Mouse (Mus musculus): ENCODE data around the gene Tspan15.

The Tspan15 gene

GRCm38 (mm10) chr10:62231395-62231732 is 313 bp upstream of the Tspan15 start:
- in situ Hi-C loops (cut with MboI, MseI) = loop anchor here (5.0 kb wide), 1 partner anchor 44 kb away; no protein-coding TSS in a partner anchor

- in situ Hi-C loops (cut with MboI, MseI) = no loop called here
These were observed 2.9 kb downstream of the Tspan15 start for GRCm38 (mm10) chr10:62228126-62228525.

DNA sequence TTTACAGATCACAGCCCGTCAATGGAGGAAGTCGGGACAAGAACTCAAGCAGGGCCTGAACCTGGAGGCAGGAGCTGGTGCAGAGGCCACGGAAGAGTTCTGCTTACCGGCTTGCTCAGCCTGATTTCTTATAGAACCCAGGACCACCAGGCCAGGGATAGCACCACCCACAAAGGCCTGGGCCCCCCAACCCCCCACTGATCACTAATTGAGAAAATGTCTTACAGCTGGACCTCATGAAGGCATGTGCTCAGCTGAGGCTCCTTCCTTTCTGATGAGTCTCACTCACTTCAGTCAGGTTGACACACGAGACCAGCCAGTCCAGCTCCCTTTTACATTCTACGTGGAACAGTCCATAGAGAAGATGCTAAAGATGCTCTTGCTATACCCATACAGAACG is 5.2 kb downstream of the Tspan15 start:
- in situ Hi-C loops (cut with MboI, MseI) = no loop called here

DNA sequence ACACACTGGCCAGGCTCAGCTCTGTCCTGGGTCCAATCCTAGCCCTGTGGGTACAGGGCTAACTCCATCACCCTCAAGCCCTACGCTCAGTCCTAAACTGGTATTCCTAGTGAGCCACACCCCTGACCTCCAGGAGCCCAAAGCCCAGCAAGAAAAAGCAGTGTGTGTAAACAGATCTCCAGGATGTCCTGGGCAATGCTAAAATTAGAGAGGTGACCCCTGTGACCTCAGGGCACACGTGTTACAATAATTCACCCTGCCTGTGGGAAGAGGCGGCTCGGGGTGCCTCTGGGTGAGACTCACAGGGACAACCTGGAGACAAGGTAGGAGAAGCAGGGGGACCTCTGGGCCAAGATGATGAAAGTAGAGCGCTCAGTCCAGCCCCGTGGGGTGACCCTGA is 6.8 kb downstream of the Tspan15 start:
- in situ Hi-C loops (cut with MboI, MseI) = no loop called here

DNA sequence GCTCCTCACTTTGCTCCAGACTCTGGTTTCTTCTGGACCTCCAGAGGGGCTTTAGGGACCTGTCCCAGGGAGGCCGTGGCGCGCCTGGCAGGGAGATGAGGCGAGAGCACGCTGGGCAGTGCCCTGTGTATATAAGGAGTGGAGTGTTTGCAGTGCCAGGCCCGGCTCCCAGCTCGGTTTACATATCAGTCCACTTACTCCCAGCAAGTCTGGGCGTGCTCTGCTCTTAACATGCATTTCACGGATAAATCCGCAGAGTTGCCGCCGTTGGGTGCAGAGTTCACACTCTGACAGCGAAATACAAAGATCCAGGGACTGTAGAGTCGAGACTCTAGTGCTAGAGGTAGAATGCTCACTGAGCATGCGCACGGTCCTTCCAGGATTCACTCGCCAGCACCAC is 8.3 kb downstream of the Tspan15 start:
- in situ Hi-C loops (cut with MboI, MseI) = no loop called here

DNA sequence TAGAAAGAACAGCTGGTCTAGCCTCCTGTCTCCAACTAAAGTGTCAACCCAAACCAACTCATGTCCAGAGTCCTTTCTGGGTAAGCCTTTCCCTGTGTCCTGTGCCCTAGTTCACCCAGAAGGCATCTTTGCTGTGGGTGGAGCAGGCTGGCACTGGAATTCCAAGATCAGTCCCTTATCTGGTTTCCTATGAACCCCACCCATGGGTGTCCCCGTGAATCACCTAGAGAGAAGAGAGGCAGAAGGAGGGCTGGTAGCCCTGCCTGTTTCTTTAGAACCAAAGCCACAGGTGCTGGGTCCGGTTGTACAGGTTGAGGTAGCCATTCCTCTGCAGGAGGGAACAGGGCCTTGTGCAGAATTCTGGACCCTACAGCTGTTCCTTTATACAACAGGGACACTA is 9.4 kb downstream of the Tspan15 start:
- in situ Hi-C loops (cut with MboI, MseI) = no loop called here

GRCm38 (mm10) chr10:62220732-62221514 is 10.1 kb downstream of the Tspan15 start:
- in situ Hi-C loops (cut with MboI, MseI) = no loop called here

DNA sequence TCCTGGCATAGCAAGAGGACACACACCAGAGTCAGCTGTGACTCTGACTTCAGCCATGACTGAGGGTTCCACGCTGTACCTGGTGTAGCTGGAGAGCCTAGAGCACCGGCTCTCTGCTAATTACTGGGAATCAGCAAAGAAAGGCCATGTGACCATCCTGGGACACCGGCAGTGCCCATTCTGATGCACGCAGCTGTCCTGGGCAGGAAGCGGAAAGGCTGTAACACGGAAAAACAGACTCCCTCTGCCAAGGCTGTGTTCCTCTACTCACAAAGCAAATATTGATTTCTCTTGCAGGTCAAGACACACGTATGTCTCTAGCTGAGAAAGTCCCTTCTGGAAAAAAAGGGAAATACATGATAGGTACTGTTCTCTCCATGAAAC is 12.3 kb downstream of the Tspan15 start:
- in situ Hi-C loops (cut with MboI, MseI) = no loop called here

DNA sequence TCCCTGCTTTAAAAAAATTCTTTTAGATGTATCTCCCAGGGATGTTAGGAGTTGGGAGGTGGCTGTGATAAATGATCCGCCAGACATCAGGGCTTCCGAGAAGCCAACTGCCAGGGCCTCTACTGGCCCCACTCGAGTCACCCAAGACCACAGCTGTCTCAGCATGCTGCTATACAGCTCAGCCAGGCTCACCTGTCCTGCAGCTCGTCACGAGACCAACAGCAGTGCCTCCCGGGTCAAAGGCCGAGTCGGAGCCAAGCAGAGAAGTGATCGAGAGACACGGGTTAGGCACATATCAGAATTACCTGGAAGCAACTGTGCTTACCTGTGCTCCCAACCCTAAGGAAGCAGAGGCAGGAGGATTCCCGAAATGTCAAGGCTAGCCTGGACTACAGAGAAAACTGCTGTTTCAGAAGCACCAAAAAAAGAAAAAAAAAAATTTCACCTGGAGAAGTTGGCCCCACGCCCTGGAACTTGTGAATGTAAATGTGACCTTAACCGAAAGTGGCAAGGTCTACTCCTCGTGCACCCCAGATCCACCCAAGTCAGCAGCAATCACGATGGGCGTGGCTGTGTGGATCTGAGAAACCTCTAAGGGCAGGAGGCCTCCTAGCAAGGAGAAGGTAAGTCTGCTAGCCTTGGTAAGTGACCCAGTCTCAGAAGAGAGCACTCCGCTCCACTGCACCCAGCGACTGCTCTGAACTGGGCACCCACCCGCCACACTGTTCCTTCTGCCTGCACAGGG is 12.8 kb downstream of the Tspan15 start:
- in situ Hi-C loops (cut with MboI, MseI) = no loop called here

GRCm38 (mm10) chr10:62217196-62217595 is 13.9 kb downstream of the Tspan15 start:
- in situ Hi-C loops (cut with MboI, MseI) = no loop called here

GRCm38 (mm10) chr10:62216595-62216994 is 14.5 kb downstream of the Tspan15 start:
- in situ Hi-C loops (cut with MboI, MseI) = no loop called here

GRCm38 (mm10) chr10:62215633-62216032 is 15.4 kb downstream of the Tspan15 start:
- in situ Hi-C loops (cut with MboI, MseI) = no loop called here

DNA sequence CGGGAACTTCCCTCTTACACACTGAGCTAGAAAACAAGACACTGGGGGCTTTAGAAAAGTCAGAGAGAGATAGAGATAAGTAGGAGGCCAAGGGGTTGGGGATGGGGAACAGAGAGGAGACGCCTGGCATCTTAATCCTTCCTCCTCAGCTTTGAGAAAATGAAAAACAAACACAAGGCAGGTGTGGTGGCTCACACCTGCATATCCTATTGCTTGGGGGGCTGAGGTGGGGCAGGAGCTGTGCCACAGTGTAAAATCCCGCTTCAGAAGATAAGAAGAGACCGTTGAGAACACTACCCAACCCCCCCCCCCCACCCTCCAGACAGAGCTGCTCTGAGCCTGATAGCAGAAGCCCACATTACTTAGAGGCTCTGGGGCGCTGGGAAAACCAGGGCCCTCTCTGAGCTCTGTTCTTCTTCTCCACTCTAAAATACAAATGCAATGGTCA is 15.9 kb downstream of the Tspan15 start:
- in situ Hi-C loops (cut with MboI, MseI) = no loop called here

GRCm38 (mm10) chr10:62211310-62211709 is 19.7 kb downstream of the Tspan15 start:
- in situ Hi-C loops (cut with MboI, MseI) = no loop called here

DNA sequence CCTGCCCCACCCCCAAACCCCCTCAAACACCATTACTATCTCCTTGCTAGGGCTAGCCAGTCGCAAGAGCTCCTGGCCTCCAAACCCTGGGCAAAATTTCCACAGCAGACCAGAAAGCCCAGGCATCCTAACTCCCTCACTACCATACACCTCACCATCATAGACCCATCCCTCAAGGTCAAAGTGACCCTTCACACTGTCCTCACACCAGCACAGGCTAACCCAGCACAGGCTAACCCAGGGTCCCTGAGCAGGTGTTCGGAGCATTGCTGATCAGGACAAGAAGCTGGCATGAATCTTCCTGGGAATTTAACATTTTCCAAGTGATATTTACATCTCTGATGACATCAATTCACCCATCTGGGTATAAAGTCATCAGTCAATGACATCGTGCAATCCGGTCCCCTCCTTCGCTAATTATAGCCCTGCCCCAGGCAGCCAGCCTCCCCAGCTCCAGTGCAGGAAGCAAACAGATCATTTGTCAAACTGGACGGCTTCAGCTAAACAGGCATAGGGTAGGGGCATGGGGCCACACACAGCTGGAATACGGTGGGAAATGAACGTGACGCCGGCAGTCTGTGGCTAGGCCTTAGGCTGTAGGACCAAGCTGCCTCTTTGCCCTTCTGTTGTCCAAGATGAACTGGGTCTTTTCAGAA is 22.7 kb downstream of the Tspan15 start:
- in situ Hi-C loops (cut with MboI, MseI) = no loop called here

- in situ Hi-C loops (cut with MboI, MseI) = no loop called here
These were observed 28.5 kb downstream of the Tspan15 start for GRCm38 (mm10) chr10:62202574-62202973.

- in situ Hi-C loops (cut with MboI, MseI) = no loop called here
These were observed 32.2 kb downstream of the Tspan15 start for GRCm38 (mm10) chr10:62198891-62199290.

- in situ Hi-C loops (cut with MboI, MseI) = no loop called here
These were observed 33.6 kb downstream of the Tspan15 start for GRCm38 (mm10) chr10:62197403-62197802.

DNA sequence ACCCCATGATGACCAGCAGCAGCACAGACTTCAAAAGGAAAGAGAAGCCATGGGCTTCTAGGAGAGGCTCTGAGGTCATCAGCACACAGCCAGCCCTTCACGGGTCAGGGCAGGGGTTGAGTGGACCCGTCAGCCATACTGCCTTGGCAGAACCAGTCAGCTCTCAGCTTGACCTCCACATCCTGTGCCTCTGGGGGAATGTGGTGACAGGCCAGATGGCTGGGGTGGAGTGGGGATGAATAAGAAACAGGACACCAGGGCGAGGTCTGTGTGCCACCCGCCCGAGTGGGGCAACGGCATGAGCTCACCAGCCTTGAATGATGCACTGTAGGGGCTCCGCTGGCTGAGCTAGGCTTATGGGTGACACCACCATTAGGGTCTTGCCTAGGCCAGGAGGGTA is 35.7 kb downstream of the Tspan15 start:
- in situ Hi-C loops (cut with MboI, MseI) = no loop called here

DNA sequence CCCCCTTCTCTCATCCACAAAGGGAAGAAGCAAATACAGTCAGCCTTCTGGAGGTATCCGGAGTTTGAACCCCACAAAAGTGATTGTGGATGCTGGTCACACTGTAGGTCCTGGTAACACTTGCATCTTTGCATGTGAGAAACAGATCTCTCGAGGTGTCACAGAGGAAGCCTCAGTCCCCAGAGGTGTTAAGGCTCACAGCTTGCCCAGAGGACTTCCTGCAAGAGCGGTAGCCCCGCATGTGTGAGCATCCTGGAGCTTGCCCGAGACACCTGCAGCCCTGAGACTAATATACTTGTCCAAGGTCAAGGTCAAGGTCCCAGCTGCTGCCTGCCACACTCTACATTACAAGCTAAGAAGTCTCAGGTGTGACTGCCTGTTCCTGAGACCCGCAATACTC is 36.1 kb downstream of the Tspan15 start:
- in situ Hi-C loops (cut with MboI, MseI) = loop anchor here (5.0 kb wide), 1 partner anchor 77 kb away; no protein-coding TSS in a partner anchor

DNA sequence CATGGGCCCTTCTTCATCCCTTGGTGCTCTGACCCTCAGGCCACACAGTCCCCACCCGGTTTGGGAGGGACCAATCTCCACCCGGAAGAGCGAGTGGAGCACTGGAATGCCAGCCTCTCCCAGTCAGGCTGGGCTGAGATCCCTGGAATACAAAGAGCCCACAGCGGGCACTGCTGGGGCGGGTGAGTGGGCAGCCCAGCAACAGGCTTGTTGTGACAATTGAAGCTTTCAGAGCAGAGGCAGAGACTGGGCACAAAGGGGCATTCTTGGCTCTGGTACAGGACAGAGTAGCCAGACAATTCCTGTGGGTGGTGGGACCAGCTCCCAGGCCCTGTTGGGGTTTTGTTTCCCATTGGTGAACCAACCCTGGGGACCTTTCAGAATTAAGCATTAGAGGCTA is 36.6 kb downstream of the Tspan15 start:
- in situ Hi-C loops (cut with MboI, MseI) = loop anchor here (5.0 kb wide), 1 partner anchor 78 kb away; no protein-coding TSS in a partner anchor

GRCm38 (mm10) chr10:62194043-62194442 is 37.0 kb downstream of the Tspan15 start:
- in situ Hi-C loops (cut with MboI, MseI) = loop anchor here (5.0 kb wide), 1 partner anchor 78 kb away; no protein-coding TSS in a partner anchor

Measured in regulatory T cell (primary cell).